ENCODE assay signal across 8 mouse cellular contexts in genomic region chr3:51277201-51278150, GRCm38 (mm10). TPM values are rescaled to one million over a fixed set of nuclear protein-coding genes. Genes with fewer than 3 reads are reported as not detected.
DNase-seq lines count a peak whose midpoint lies in the region; ATAC-seq lines count a peak whose summit lies in the region.

No protein-coding gene starts in this region.

- under 1% methylated on average over 75 of the region's 75 CpGs for WGBS in heart, embryonic 14.5 days
- whole genome bisulfite sequencing in liver, embryonic 12.5 days (ENCODE audit: insufficient replicate concordance): 1% methylated on average over 74 of the region's 75 CpGs

- H3K4me1 ChIP-seq in brown adipose tissue, adult 24 weeks (ENCODE audit: control insufficient read depth, insufficient read depth, insufficient read length, low read length): no peaks in the 10 kb centered on the region
- peaks cover 0 to 13% of the 10 kb centered on the region in 2 experiments; a peak in 2 of 4 replicates for H3K4me1 ChIP-seq in heart, embryonic 14.5 days (ENCODE audit: control insufficient read depth in 2 of 2, insufficient read depth in 2 of 2, low read length in 2 of 2)
- peaks cover 28% of the 10 kb centered on the region for H3K4me1 ChIP-seq in liver, embryonic 12.5 days

- DNase-seq in fibroblast of lung, adult 2 months (ENCODE audit: low read depth): peak; percentile 28
- DNase-seq in kidney, postnatal 14 days: peak; percentile 91
- peak; percentile 90 for DNase-seq in naive thymus-derived CD4-positive, alpha-beta T cell, adult 2 months (ENCODE audit: low read depth)
- peak; percentile 87 for DNase-seq in splenic B cell, adult 2 months (ENCODE audit: low read depth, low spot score)

- peak overlapping the region; percentile 87 for H3K27ac ChIP-seq in brown adipose tissue, adult 24 weeks (replicated peaks; ENCODE audit: low read depth, low read length)
- H3K27ac ChIP-seq in heart, embryonic 14.5 days (replicated peaks in 1 of 2; ENCODE audit: control insufficient read depth in 1 of 2, insufficient read depth in 1 of 2, low read depth in 2 of 2, low read length in 2 of 2): peak overlapping the region; percentile 97 to 99
- H3K27ac ChIP-seq in liver, embryonic 12.5 days: peak overlapping the region; percentile 97

- peak overlapping the region; percentile 69 for H3K4me2 ChIP-seq in heart, embryonic 14.5 days (ENCODE audit: low read length)
- H3K4me2 ChIP-seq in liver, embryonic 12.5 days: peak overlapping the region; percentile 91

- no peaks in the 10 kb centered on the region for H3K9me3 ChIP-seq in heart, embryonic 14.5 days (ENCODE audit: control insufficient read depth, low read length)
- no peaks in the 10 kb centered on the region for H3K9me3 ChIP-seq in liver, embryonic 12.5 days (replicated peaks)

- H3K36me3 ChIP-seq in heart, embryonic 14.5 days (ENCODE audit: control insufficient read depth, insufficient read depth, low read length): no peaks in the 10 kb centered on the region
- H3K36me3 ChIP-seq in liver, embryonic 12.5 days: peaks cover 6% of the 10 kb centered on the region
- no peaks in the 10 kb centered on the region for H3K36me3 ChIP-seq in splenic B cell, adult 2 months (ENCODE audit: control insufficient read depth, insufficient read depth, low read length, poor library complexity, severe bottlenecking)

- H3K4me3 ChIP-seq in brown adipose tissue, adult 24 weeks (ENCODE audit: insufficient read depth, low read depth, low read length): peak overlapping the region; percentile 98
- H3K4me3 ChIP-seq in heart, embryonic 14.5 days (ENCODE audit: control insufficient read depth in 1 of 2, insufficient read depth in 1 of 2, low read depth in 1 of 2, low read length in 2 of 2): peak overlapping the region; percentile 99
- peak overlapping the region; percentile 95 for H3K4me3 ChIP-seq in liver, embryonic 12.5 days

- ATAC-seq in CD4-positive, CD25-positive, alpha-beta regulatory T cell, adult 4 months: peak; percentile 58
- ATAC-seq in heart, embryonic 14.5 days (ENCODE audit: insufficient number of reproducible peaks, insufficient read depth, low FRiP score, low read depth): peak; percentile 68
- ATAC-seq in liver, embryonic 12.5 days: peak; percentile 65

- no peaks in the 10 kb centered on the region for H3K27me3 ChIP-seq in heart, embryonic 14.5 days (ENCODE audit: control insufficient read depth, insufficient read depth, low read length)
- H3K27me3 ChIP-seq in liver, embryonic 12.5 days (replicated peaks): no peaks in the 10 kb centered on the region
- H3K27me3 ChIP-seq in splenic B cell, adult 2 months (ENCODE audit: control insufficient read depth, insufficient read depth, low read length, poor library complexity, severe bottlenecking): no peaks in the 10 kb centered on the region

- H3K9ac ChIP-seq in heart, embryonic 14.5 days (ENCODE audit: low read length): peak overlapping the region; percentile 99
- peak overlapping the region; percentile 92 for H3K9ac ChIP-seq in liver, embryonic 12.5 days

RNA-seq across cellular contexts. Expression of gene Noct, which starts 53.2 kb away (rescaled TPM):
- polyA plus RNA-seq in CD4-positive, CD25-positive, alpha-beta regulatory T cell, adult 4 months (2017; shearing (Covaris generic)): 1 to 10 TPM; 3.3 to 4.4 TPM
- 16.9 and 38.8 TPM in 2 replicates for polyA plus RNA-seq in brown adipose tissue, adult 24 weeks (2012; ENCODE audit: insufficient read depth, insufficient read length, missing spikeins)
- polyA plus RNA-seq in heart, embryonic 14.5 days (2014; fragmentation: Nextera tagmentation; extraction: Ambion mirVana): 11.0 and 12.0 TPM in 2 replicates
- polyA plus RNA-seq in liver, embryonic 12.5 days (2016; fragmentation: Nextera tagmentation; extraction: Ambion mirVana): 39.8 and 41.1 TPM in 2 replicates

Comparison
In these comparisons a context has a peak if more than half of its experiments do, and no peak if none do; other contexts are left out.
1. Peak in every context shown above with its lines: DNase-seq, ATAC-seq, H3K4me3 ChIP-seq and H3K27ac ChIP-seq.
2. DNase-seq: peak in every context shown above with its lines; median percentile 91 in kidney, postnatal 14 days; 90 in naive thymus-derived CD4-positive, alpha-beta T cell, adult 2 months; 87 in splenic B cell, adult 2 months; 28 in fibroblast of lung, adult 2 months.